Mouse (Mus musculus): Measurements from ENCODE around the gene Nop16. TPM values are rescaled to one million over a fixed set of nuclear protein-coding genes. Genes with fewer than 3 reads are reported as not detected.
"Not testable (repeated sequence)": the region's sequence is repeated elsewhere in the genome, so short reads cannot be mapped to it uniquely, and the experiment has no call there.

Gene Nop16
- 78.2 and 78.8 TPM in 2 replicates for polyA plus RNA-seq (2015; fragmentation: Nextera tagmentation; extraction: Ambion mirVana)

DNA sequence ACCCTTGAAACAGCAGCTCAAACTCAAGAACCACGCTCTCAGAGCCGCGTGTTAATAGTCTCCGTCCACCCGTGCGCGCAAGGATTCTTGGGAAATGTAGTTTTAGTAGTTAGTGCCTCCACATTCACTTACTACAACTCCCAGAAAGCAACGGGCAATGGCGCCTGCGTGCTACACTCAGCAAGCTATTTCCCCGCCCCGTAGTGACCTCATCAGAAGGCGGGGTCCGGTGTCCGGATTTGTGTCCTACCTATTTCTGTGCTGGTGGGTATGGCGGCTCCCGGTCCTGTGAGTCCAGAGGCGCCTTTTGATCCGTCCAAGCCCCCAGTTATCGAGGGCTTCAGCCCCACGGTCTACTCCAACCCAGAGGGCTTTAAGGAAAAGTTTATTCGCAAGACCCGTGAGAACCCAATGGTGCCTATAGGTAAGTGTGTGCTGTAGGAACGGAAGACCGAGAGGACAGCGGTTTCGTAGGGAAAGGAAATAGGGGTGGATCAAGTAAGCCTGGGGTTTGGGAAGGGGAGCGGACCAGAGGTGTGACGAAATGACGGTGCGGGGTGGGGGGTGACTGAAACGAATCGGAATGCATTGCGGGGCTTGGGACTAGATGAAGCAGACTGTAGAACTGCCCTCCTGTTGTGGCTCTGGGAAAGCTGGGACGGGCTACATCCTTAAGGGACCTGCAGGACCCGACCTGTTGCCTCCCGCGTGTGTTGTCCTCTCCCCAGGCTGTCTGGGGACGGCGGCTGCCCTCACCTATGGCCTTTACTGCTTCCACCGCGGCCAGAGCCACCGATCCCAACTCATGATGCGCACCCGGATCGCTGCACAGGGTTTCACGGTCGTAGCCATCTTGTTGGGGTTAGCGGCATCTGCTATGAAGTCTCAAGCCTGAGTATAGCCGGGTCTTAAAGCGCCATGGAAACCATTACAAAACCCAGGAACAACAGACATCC is at the start of gene Nop16, which contains the start of gene Higd2a:
Gene Nop16, minus strand, starts transcription at position 95 of the 956 bp plus-strand sequence.
Gene Higd2a, plus strand, starts transcription at position 212 of the 956 bp plus-strand sequence.
- peak within 1 kb of the TSS; percentile 97 for H3K4me3 ChIP-seq
- H3K4me2 ChIP-seq = peak within 1 kb of the TSS; percentile 82
- ATAC-seq (ENCODE audit: borderline replicate concordance, extremely low read depth, low FRiP score, low TSS enrichment) = peak; percentile 96
- peaks cover 23% of the 10 kb centered on the region for H3K36me3 ChIP-seq
- under 1% methylated on average over 51 of the region's 51 CpGs for WGBS
- H3K27me3 ChIP-seq = no peaks in the 10 kb centered on the region
- H3K9ac ChIP-seq = peak within 1 kb of the TSS; percentile 88
- H3K9me3 ChIP-seq = no peaks in the 10 kb centered on the region
- peaks cover 17% of the 10 kb centered on the region for H3K4me1 ChIP-seq
- peak within 1 kb of the TSS; percentile 76 for H3K27ac ChIP-seq

DNA sequence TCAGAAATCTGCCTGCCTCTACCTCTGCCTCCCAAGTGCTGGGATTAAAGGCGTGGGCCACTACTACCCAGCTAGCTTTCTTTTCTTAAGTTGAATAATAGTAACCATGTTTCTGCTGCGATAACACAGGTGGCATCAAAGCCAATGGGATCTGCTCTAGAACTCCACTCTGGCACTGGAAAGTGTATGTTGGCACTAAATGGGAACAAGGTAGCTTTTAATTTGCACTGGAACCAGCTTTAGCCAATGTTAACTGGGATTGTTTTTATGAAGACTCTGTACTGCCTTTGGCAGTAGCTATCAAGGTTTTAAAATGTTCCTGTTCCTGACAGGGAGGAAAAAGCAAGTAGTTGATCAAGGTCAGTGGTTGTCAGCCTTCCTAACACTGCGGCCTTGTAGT is 45.1 kb upstream of the Nop16 start:
- no peak overlapping the region for H3K9ac ChIP-seq
- H3K36me3 ChIP-seq = peaks cover 39% of the 10 kb centered on the region
- no peak overlapping the region for H3K4me3 ChIP-seq
- no peak for ATAC-seq (ENCODE audit: borderline replicate concordance, extremely low read depth, low FRiP score, low TSS enrichment)
- no peaks in the 10 kb centered on the region for H3K27me3 ChIP-seq
- no peaks in the 10 kb centered on the region for H3K4me1 ChIP-seq
- 98% methylated on average over 3 of the region's 3 CpGs for WGBS
- H3K9me3 ChIP-seq = no peaks in the 10 kb centered on the region
- H3K27ac ChIP-seq = no peak overlapping the region
- no peak overlapping the region for H3K4me2 ChIP-seq

DNA sequence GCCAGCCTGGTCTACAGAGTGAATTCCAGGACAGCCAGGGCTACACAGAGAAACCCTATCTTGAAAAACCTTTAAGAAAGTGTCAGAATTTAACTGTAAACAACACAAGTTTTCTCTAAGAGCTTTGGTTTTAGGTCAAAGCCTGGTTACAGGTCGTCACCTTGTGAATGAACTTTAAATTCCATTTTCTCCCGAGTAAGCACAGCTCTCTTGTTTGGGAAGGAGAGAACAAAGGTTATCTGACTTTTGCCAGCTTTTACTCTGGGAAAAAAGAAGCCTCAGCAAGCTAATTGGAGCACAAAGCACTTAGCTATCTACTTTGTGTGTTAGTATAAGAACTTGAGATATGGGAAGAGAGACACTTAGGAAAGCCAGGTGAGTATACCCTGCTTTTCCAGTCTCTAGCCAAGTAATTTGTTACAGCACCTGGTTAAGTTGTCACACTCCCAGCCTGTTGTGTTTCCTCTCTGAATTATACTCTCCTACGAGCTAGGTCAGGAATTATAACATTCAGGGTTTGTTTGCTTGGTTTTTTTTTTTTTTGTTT is 42.9 kb upstream of the Nop16 start:
- no peaks in the 10 kb centered on the region for H3K4me1 ChIP-seq
- no peak overlapping the region for H3K4me3 ChIP-seq
- peaks cover 28% of the 10 kb centered on the region for H3K36me3 ChIP-seq
- WGBS = 38% methylated on average over 3 of the region's 3 CpGs
- H3K4me2 ChIP-seq = no peak overlapping the region
- no peak overlapping the region for H3K9ac ChIP-seq
- H3K27me3 ChIP-seq = no peaks in the 10 kb centered on the region
- H3K9me3 ChIP-seq = no peaks in the 10 kb centered on the region
- ATAC-seq (ENCODE audit: borderline replicate concordance, extremely low read depth, low FRiP score, low TSS enrichment) = no peak
- H3K27ac ChIP-seq = no peak overlapping the region

DNA sequence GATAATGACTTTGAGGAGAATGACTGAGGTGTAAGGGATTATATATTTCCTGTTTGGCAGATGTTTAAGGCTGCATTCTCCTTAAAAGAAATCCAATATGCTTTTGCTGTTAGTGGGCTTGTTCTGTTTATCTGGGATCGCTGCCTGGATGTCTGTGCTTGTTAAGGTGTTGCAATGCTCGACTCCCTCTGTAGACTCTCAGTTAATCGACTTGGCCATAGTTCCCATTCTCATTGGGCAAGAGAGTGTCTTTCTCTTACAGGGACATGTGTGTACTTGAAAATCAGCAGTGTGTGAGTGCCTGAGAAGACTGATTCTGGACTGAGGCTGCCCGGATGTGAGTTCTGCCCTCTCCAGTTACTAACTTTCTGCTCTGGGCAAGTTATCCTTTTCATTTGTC is 39.2 kb upstream of the Nop16 start:
- WGBS = 74% methylated on average over 4 of the region's 4 CpGs
- no peaks in the 10 kb centered on the region for H3K27me3 ChIP-seq
- peaks cover 10% of the 10 kb centered on the region; the same call in 1 of the 2 replicates for H3K36me3 ChIP-seq
- no peaks in the 10 kb centered on the region for H3K4me1 ChIP-seq
- ATAC-seq (ENCODE audit: borderline replicate concordance, extremely low read depth, low FRiP score, low TSS enrichment) = no peak
- H3K4me2 ChIP-seq = no peak overlapping the region
- H3K9me3 ChIP-seq = no peaks in the 10 kb centered on the region
- no peak overlapping the region for H3K27ac ChIP-seq
- no peak overlapping the region for H3K9ac ChIP-seq
- H3K4me3 ChIP-seq = no peak overlapping the region

DNA sequence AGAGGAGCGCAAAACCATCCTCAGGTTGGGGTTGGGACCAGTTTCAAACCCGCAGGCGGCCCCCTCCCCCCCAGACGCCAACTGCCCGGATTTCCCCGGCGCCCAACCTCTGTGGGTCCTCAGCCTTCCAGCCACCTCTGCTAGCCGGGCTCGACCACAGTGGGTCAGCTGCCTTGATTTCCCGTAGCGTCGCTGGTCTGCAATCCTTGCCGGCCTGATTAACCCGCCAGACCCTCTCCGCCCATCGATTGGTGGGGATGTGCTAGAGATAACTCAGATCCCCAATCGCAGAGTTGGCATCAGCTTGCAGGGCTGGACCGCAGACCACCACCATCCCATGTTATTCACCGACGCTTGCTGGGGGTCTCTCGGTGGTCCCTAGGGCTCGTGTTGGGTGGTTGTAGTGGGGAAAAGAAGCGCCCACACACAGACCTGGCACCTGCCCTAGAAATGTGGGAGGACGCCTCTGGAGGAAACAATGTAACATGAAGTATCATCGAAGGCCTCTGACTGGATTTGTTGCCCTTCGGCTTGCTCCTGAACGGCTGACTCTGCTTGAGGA is 32.2 kb upstream of the Nop16 start:
- Histone ChIP-seq H3K4me2 (peak overlapping the region; percentile 77), H3K9me3 (no peaks in the 10 kb centered on the region), H3K36me3 (no peaks in the 10 kb centered on the region), H3K27me3 (no peaks in the 10 kb centered on the region), H3K27ac (peak overlapping the region; percentile 66), H3K4me1 (peaks cover 12% of the 10 kb centered on the region), H3K4me3 (peak overlapping the region; percentile 70), H3K9ac (peak overlapping the region; percentile 96)
- 1% methylated on average over 27 of the region's 27 CpGs for WGBS
- ATAC-seq (ENCODE audit: borderline replicate concordance, extremely low read depth, low FRiP score, low TSS enrichment) = peak; percentile 48; the same call in 1 of the 2 replicates

DNA sequence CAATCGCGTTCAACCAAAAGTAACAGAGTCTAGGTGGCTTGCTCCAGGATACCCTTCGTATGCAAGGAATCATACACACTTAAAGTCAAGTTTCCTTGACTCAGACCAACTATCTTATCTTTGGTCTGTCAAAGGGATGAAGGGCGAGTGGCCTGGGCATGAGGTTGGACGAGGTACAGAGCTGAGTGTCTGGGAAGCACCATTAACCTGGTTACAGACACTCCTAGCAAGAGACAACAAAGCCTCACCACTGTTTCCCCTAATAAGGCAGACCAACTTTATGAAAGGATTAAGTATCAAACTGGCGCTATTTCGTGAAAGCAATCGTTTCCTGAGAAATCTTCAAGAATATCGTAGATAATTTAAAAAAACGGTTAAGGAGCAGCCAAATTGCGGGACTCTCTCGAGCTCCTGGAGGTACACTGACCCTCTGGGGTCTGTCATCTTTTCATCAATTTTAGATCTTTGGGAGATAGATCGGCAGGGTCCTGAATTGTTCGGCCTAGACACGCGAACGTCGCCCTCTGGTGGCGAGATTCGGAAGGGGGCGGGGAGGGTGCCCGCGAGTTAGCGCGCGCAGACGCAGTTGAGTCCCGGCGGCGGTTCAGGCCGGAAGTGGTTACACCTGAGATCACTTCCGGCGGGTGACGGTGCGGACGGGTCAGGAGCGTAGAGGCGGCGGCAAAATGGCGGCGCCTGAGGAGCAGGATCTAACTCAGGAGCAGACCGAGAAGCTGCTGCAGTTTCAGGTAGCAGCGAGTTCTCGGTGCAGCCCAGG is 31.5 kb upstream of the Nop16 start, which contains the start of gene Faf2:
Gene Faf2, plus strand, starts transcription at position 630 of the 778 bp plus-strand sequence.
- peaks cover 12% of the 10 kb centered on the region for H3K4me1 ChIP-seq
- H3K27ac ChIP-seq = peak within 1 kb of the TSS; percentile 66
- WGBS = 9% methylated on average over 44 of the region's 44 CpGs
- ATAC-seq (ENCODE audit: borderline replicate concordance, extremely low read depth, low FRiP score, low TSS enrichment) = peak; percentile 98
- H3K9ac ChIP-seq = peak within 1 kb of the TSS; percentile 96
- H3K27me3 ChIP-seq = no peaks in the 10 kb centered on the region
- H3K36me3 ChIP-seq = no peaks in the 10 kb centered on the region
- peak within 1 kb of the TSS; percentile 77 for H3K4me2 ChIP-seq
- H3K9me3 ChIP-seq = no peaks in the 10 kb centered on the region
- H3K4me3 ChIP-seq = peak within 1 kb of the TSS; percentile 70

DNA sequence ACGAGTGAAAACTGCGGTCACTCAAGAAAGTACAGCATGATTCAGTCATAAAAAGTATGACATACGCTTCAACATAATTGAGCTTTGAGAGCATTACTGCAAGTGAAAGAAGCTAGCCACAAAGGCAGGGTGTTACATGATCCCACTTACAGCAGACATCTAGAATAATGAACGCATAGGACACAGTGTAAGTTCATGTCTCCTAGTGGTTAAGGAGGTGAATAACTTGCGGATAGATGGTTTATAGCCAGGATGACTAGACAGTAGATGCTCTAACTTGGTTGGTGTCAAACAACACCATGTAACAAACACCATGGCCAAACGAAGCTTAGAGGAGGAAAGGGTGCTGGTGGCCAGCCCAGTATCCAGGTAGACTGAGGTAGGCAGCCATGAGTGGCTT is 27.1 kb upstream of the Nop16 start:
- no peak overlapping the region for H3K4me3 ChIP-seq
- no peaks in the 10 kb centered on the region for H3K36me3 ChIP-seq
- no peak overlapping the region for H3K4me2 ChIP-seq
- no peaks in the 10 kb centered on the region for H3K9me3 ChIP-seq
- H3K27ac ChIP-seq = no peak overlapping the region
- no peak for ATAC-seq (ENCODE audit: borderline replicate concordance, extremely low read depth, low FRiP score, low TSS enrichment)
- 60% methylated on average over 6 of the region's 6 CpGs for WGBS
- H3K4me1 ChIP-seq = no peaks in the 10 kb centered on the region
- no peak overlapping the region for H3K9ac ChIP-seq
- no peaks in the 10 kb centered on the region for H3K27me3 ChIP-seq

DNA sequence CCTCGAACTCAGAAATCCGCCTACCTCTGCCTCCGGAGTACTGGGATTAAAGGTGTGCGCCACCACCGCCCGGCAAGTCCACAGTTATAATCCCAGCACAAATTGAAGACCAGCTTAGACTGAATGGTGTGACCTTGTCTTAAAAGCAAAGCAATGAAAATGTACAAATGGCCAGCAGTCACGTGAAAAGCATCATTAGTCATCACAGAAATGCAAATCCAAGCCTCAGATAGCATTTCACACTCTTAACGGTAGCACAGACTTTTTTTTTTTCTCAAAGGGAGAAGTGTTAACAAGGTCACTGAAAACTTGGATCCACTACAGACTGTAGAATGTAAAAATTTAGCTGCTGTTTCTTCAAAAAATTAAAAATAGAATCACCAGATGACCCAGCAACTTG is 26.4 kb upstream of the Nop16 start:
- Histone ChIP-seq H3K36me3 (no peaks in the 10 kb centered on the region), H3K9me3 (no peaks in the 10 kb centered on the region), H3K27ac (no peak overlapping the region), H3K4me3 (no peak overlapping the region), H3K9ac (no peak overlapping the region), H3K27me3 (no peaks in the 10 kb centered on the region), H3K4me2 (no peak overlapping the region), H3K4me1 (peaks cover 6% of the 10 kb centered on the region; the same call in 1 of the 2 replicates)
- no peak for ATAC-seq (ENCODE audit: borderline replicate concordance, extremely low read depth, low FRiP score, low TSS enrichment)
- WGBS = 72% methylated on average over 8 of the region's 8 CpGs

DNA sequence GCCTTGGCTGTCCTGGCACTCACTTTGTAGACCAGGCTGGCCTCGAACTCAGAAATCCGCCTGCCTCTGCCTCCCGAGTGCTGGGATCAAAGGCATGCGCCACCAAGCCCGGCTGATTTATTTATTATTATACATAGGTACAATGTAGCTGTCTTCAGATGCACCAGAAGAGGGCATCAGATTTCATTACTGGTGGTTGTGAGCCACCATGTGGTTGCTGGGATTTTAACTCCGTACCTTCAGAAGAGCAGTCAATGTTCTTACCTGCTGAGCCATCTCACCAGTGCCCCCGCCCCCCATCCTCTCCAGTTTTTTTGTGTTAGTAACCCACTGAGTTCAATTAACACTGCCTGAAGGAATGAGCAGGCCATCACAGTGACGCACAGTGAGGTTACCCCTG is 23.3 kb upstream of the Nop16 start:
- WGBS = 83% methylated on average over 8 of the region's 8 CpGs
- H3K4me1 ChIP-seq = peaks cover 17% of the 10 kb centered on the region; the same call in 1 of the 2 replicates
- H3K27me3 ChIP-seq = not testable (repeated sequence)

DNA sequence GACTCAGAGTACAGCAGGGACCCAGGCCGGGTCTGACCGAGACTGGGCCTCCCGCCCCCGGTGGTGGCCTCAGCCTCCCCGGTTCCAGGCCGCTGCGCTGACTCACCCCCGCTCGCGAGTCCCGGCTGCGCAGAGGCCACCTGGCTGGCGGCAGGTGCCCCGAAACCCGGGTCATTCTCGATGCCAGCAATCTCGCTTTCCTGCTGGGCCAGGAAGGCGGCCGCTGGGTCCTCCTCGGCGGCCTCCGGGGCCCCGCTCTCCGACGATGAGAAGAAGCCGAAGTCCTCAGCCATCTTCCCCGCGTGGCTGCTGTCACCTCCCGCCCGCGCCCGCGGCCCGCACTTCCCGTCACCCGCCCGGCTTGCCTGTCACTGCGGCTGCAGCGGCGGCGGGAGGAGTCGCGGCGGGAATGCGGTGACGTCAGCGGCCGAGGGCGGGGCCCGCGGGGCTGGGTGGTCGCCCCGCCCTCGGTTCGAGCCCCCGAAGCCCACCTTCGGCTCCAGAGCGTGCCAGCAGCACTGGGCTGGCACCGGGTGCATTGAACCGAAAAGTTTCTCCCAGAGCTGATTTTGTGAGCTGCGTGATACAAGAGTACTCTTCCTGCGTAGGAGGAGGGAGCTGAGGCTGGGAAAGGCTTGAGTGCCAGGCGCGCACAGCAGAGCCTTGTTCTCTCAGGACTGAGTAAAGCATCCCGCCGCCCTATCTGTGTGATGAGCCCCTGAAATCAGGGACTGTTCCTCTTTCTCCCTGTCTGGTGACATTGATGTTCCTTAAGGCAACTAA is 21.3 kb upstream of the Nop16 start, which contains the start of gene Cltb:
Gene Cltb, minus strand, starts transcription at position 373 of the 783 bp plus-strand sequence.
- Histone ChIP-seq H3K36me3 (no peaks in the 10 kb centered on the region), H3K9ac (peak within 1 kb of the TSS; percentile 72), H3K4me2 (peak within 1 kb of the TSS; percentile 97), H3K27ac (peak within 1 kb of the TSS; percentile 29), H3K4me1 (peaks cover 17% of the 10 kb centered on the region; the same call in 1 of the 2 replicates), H3K27me3 (no peaks in the 10 kb centered on the region), H3K9me3 (no peaks in the 10 kb centered on the region), H3K4me3 (peak within 1 kb of the TSS; percentile 72)
- WGBS = under 1% methylated on average over 60 of the region's 66 CpGs
- peak; percentile 83; the same call in 1 of the 2 replicates for ATAC-seq (ENCODE audit: borderline replicate concordance, extremely low read depth, low FRiP score, low TSS enrichment)

More for the DNA sequence above, 23.3 kb upstream of the Nop16 start:
- not testable (repeated sequence) for H3K36me3 ChIP-seq; H3K4me3 ChIP-seq; H3K9me3 ChIP-seq; H3K9ac ChIP-seq; ATAC-seq (ENCODE audit: borderline replicate concordance, extremely low read depth, low FRiP score, low TSS enrichment); H3K4me2 ChIP-seq; H3K27ac ChIP-seq

Measured in lung, embryonic 15.5 days (tissue).